Mouse (Mus musculus): ENCODE results near the gene Cln6.

Cln6 gene

GRCm38 (mm10) chr9:62877825-62878224 is 39.2 kb downstream of the Cln6 start:
- no peak for DNase-seq (ENCODE audit: low read depth, low spot score)

GRCm38 (mm10) chr9:62881871-62882270 is 43.3 kb downstream of the Cln6 start:
- DNase-seq (ENCODE audit: low read depth, low spot score) = peak; percentile 84

DNA sequence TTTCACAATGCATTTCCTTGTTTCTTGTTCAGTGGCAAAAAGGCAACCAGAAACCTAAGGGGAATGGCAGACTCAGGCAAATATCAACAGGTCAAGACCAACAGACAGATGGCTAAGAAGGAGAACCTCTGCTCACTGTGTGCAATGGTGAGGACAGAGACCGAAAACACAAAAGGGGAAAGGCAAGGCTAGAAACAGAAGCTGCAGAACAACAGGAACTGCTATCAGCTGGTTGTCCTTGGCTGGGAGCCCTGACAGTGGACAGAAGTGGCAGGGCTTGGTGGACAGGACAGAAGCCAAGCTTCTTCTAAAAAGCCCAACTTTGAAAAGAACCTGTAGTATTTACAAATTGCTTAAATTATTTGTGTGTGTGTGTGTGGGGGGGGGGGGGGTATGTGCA is 55.9 kb downstream of the Cln6 start:
- DNase-seq (ENCODE audit: low read depth, low spot score) = peak; percentile 25
